Mouse (Mus musculus): ENCODE results near the gene Tfdp2. TPM values are rescaled to one million over a fixed set of nuclear protein-coding genes. Genes with fewer than 3 reads are reported as not detected.
"Not testable (repeated sequence)": the region's sequence is repeated elsewhere in the genome, so short reads cannot be mapped to it uniquely, and the experiment has no call there.

Tfdp2 gene
- polyA plus RNA-seq (2012), result 5.2 and 6.6 TPM in 2 replicates

DNA sequence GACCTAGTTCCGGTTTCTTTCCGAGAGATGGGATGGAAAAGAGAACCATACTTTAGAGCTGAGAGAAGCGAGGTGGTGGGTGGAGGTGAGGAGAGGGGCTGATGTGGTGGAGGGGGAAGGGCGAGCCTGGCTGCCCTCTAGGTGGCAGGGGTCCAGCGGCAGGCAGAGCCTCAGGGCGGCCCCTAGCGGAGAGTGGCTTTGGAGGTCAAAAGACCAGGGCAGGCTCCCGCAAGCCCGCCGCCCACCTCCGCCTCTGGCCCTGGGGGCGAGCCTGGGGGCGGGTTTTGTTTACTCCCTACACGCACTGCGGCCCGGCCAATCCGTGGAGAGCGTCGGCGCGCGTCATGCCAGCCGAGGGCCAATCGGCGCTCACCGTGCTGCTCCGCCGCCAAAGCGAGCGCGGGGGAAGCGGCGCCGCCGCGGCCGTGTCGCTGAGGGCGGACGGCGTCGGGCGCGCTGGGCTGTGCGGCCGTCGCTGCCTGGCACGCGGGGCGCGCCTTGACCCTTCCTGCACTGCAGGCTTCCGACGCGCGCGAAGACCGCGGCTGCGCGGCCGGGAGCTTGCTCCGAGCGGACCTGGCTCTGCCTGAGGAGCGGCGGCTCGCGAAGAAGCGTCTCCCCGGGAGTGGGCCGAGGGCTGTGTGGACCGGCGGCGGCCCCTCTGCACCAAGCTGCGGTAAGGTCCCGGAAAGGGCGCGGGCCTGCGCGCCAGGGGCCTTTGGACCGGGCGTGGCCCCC lies at the start of gene Tfdp2:
Gene Tfdp2, plus strand, starts transcription at position 391 of the 738 bp plus-strand sequence.
- Histone ChIP-seq H3K9me3 (ENCODE audit: control insufficient read depth, low read length) (no peaks in the 10 kb centered on the region), H3K27me3 (ENCODE audit: control insufficient read depth) (peaks cover 13% of the 10 kb centered on the region), H3K4me1 (ENCODE audit: control insufficient read depth) (peaks cover 32% of the 10 kb centered on the region), H3K4me3 (replicated peaks) (peak within 1 kb of the TSS; percentile 85), H3K36me3 (ENCODE audit: control insufficient read depth) (no peaks in the 10 kb centered on the region)
- TF ChIP-seq GATA1 (IDR thresholded peaks at IDR 0.05; ENCODE audit: low read length) (no peak), TAL1 (IDR thresholded peaks at IDR 0.05; ENCODE audit: low read length) (no peak)

- Histone ChIP-seq H3K9me3 (ENCODE audit: control insufficient read depth, low read length) (no peaks in the 10 kb centered on the region), H3K27me3 (ENCODE audit: control insufficient read depth) (no peaks in the 10 kb centered on the region), H3K4me3 (replicated peaks) (no peak overlapping the region), H3K36me3 (ENCODE audit: control insufficient read depth) (no peaks in the 10 kb centered on the region), H3K4me1 (ENCODE audit: control insufficient read depth) (no peaks in the 10 kb centered on the region)
- no peak for TF ChIP-seq TAL1 (IDR thresholded peaks at IDR 0.05; ENCODE audit: low read length)
Measured at GRCm38 (mm10) chr9:96152801-96153200, 43.3 kb upstream of the Tfdp2 start.

DNA sequence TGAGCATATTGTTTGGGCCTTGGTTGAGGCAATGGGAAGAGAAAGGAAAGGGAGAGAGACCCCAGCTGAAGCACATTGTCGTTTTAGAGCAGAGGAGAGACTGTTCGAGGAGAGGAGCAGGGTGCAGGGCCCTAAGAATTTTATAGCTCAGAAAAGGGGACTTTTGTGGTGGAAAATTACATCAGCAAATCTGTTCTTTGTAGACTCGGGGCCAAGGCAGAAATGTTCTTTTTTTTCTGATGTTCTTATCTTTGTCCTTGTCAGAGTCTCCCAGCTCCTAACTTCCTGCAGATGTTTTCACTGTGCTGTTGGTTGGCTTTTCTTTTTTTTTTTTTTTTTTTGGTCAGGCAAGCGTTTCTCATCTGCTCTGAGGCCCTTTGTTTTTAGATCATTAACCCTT lies 37.6 kb upstream of the Tfdp2 start:
- TF ChIP-seq TAL1 (IDR thresholded peaks at IDR 0.05; ENCODE audit: low read length) (no peak), GATA1 (IDR thresholded peaks at IDR 0.05; ENCODE audit: low read length) (no peak)
- Histone ChIP-seq H3K9me3 (ENCODE audit: control insufficient read depth, low read length) (no peaks in the 10 kb centered on the region), H3K27me3 (ENCODE audit: control insufficient read depth) (no peaks in the 10 kb centered on the region), H3K36me3 (ENCODE audit: control insufficient read depth) (no peaks in the 10 kb centered on the region), H3K4me3 (replicated peaks) (no peak overlapping the region), H3K4me1 (ENCODE audit: control insufficient read depth) (no peaks in the 10 kb centered on the region)

- H3K9me3 ChIP-seq (ENCODE audit: control insufficient read depth, low read length), result no peaks in the 10 kb centered on the region
- H3K4me3 ChIP-seq (replicated peaks), result no peak overlapping the region
- H3K4me1 ChIP-seq (ENCODE audit: control insufficient read depth), result no peaks in the 10 kb centered on the region
- H3K27me3 ChIP-seq (ENCODE audit: control insufficient read depth), result no peaks in the 10 kb centered on the region
- no peaks in the 10 kb centered on the region for H3K36me3 ChIP-seq (ENCODE audit: control insufficient read depth)
- TF ChIP-seq GATA1 (IDR thresholded peaks at IDR 0.05; ENCODE audit: low read length) (no peak), TAL1 (IDR thresholded peaks at IDR 0.05; ENCODE audit: low read length) (no peak)
Measured at GRCm38 (mm10) chr9:96159047-96159446, 37.0 kb upstream of the Tfdp2 start.

GRCm38 (mm10) chr9:96160767-96161166 lies 35.3 kb upstream of the Tfdp2 start:
- H3K36me3 ChIP-seq (ENCODE audit: control insufficient read depth), result no peaks in the 10 kb centered on the region
- H3K4me1 ChIP-seq (ENCODE audit: control insufficient read depth), result no peaks in the 10 kb centered on the region
- H3K9me3 ChIP-seq (ENCODE audit: control insufficient read depth, low read length), result no peaks in the 10 kb centered on the region
- no peaks in the 10 kb centered on the region for H3K27me3 ChIP-seq (ENCODE audit: control insufficient read depth)
- H3K4me3 ChIP-seq (replicated peaks), result no peak overlapping the region
- TF ChIP-seq GATA1 (IDR thresholded peaks at IDR 0.05; ENCODE audit: low read length), result no peak
- TF ChIP-seq TAL1 (IDR thresholded peaks at IDR 0.05; ENCODE audit: low read length), result no peak

GRCm38 (mm10) chr9:96162421-96162820 lies 33.7 kb upstream of the Tfdp2 start:
- Histone ChIP-seq H3K27me3 (ENCODE audit: control insufficient read depth) (no peaks in the 10 kb centered on the region), H3K4me3 (replicated peaks) (no peak overlapping the region), H3K9me3 (ENCODE audit: control insufficient read depth, low read length) (no peaks in the 10 kb centered on the region), H3K36me3 (ENCODE audit: control insufficient read depth) (no peaks in the 10 kb centered on the region), H3K4me1 (ENCODE audit: control insufficient read depth) (no peaks in the 10 kb centered on the region)
- no peak for TF ChIP-seq GATA1 (IDR thresholded peaks at IDR 0.05; ENCODE audit: low read length)
- no peak for TF ChIP-seq TAL1 (IDR thresholded peaks at IDR 0.05; ENCODE audit: low read length)

- H3K27me3 ChIP-seq (ENCODE audit: control insufficient read depth), result no peaks in the 10 kb centered on the region
- H3K36me3 ChIP-seq (ENCODE audit: control insufficient read depth), result no peaks in the 10 kb centered on the region
- H3K4me1 ChIP-seq (ENCODE audit: control insufficient read depth), result no peaks in the 10 kb centered on the region
- no peaks in the 10 kb centered on the region for H3K9me3 ChIP-seq (ENCODE audit: control insufficient read depth, low read length)
- no peak for TF ChIP-seq TAL1 (IDR thresholded peaks at IDR 0.05; ENCODE audit: low read length)
- no peak for TF ChIP-seq GATA1 (IDR thresholded peaks at IDR 0.05; ENCODE audit: low read length)
- H3K4me3 ChIP-seq (replicated peaks), result no peak overlapping the region
Measured at GRCm38 (mm10) chr9:96163443-96163842, 32.6 kb upstream of the Tfdp2 start.

- not testable (repeated sequence) for H3K36me3 ChIP-seq (ENCODE audit: control insufficient read depth); H3K4me3 ChIP-seq (replicated peaks)
Measured at GRCm38 (mm10) chr9:96163983-96164382, 32.1 kb upstream of the Tfdp2 start.

DNA sequence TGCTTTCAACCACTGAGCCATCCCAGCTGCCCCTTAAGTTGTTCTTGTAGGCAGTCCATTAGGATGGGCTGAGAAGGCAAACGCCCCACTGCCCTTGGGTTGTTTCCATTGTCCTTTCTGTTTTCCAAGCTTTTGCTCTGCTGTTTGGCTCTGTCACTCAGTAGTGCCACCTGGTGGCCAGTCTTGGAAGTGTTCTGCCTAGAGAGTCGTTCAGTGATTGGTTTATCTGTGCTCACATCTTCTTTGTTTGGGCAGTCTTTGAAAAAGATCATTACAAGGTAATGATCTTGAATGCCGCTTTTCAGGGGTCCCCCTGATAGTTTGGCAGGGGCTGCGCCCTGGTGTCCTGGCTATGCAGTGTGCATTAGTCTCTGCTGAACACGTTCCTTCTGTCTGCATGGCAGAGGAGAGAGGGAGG lies 28.9 kb upstream of the Tfdp2 start:
- Histone ChIP-seq H3K36me3 (ENCODE audit: control insufficient read depth) (no peaks in the 10 kb centered on the region), H3K4me3 (replicated peaks) (no peak overlapping the region), H3K27me3 (ENCODE audit: control insufficient read depth) (no peaks in the 10 kb centered on the region), H3K4me1 (ENCODE audit: control insufficient read depth) (no peaks in the 10 kb centered on the region), H3K9me3 (ENCODE audit: control insufficient read depth, low read length) (no peaks in the 10 kb centered on the region)
- TF ChIP-seq TAL1 (IDR thresholded peaks at IDR 0.05; ENCODE audit: low read length) (no peak), GATA1 (IDR thresholded peaks at IDR 0.05; ENCODE audit: low read length) (peak; percentile 33; the same call in 1 of the 2 replicates)

More at GRCm38 (mm10) chr9:96163983-96164382, 32.1 kb upstream of the Tfdp2 start:
- not testable (repeated sequence) for H3K4me1 ChIP-seq (ENCODE audit: control insufficient read depth); H3K27me3 ChIP-seq (ENCODE audit: control insufficient read depth); H3K9me3 ChIP-seq (ENCODE audit: control insufficient read depth, low read length)

GRCm38 (mm10) chr9:96170600-96170999 lies 25.5 kb upstream of the Tfdp2 start:
- Histone ChIP-seq H3K27me3 (ENCODE audit: control insufficient read depth) (no peaks in the 10 kb centered on the region), H3K4me1 (ENCODE audit: control insufficient read depth) (no peaks in the 10 kb centered on the region), H3K36me3 (ENCODE audit: control insufficient read depth) (no peaks in the 10 kb centered on the region), H3K4me3 (replicated peaks) (no peak overlapping the region), H3K9me3 (ENCODE audit: control insufficient read depth, low read length) (no peaks in the 10 kb centered on the region)
- no peak for TF ChIP-seq TAL1 (IDR thresholded peaks at IDR 0.05; ENCODE audit: low read length)
- no peak for TF ChIP-seq GATA1 (IDR thresholded peaks at IDR 0.05; ENCODE audit: low read length)

Data from erythroblast, embryonic 14.5 days (primary cell).